ENCODE assay signal across 36 mouse cellular contexts in the genomic region with DNA sequence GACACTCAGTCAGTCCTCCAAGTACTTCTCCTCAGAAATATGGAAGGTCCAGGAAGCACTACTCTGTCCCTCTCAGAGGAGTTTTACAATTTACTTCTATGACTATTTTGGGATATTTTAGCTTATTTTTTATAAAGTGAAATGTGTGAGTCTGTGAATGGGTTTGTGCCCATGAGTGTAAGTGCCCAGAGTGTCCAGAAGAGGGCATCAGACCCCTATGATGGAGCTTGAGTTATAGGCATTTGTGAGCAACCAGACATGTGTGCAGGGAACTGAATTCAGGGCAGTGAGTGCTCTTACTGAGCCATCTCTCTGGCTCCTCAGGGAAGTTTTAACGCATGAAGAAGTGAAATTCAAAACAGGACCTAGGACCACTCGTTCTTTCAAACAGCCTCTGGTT. TPM values are rescaled to one million over a fixed set of nuclear protein-coding genes. Genes with fewer than 3 reads are reported as not detected.
A peak's percentile ranks its signal among the peaks of the same experiment; 100 is the strongest.
DNase-seq lines count a peak whose midpoint lies in the region; ATAC-seq and TF ChIP-seq lines count a peak whose summit lies in the region.
"Had no signal": no experiment of that assay in that cellular context is flagged by ENCODE, and none has a peak within 500 bp of the region (broad histone marks: within the 10 kb centered on the region; RNA-seq: fewer than 3 reads in every experiment).

No protein-coding gene starts in this region.

- no peaks in the 10 kb centered on the region for H3K4me1 ChIP-seq in liver, postnatal 0 days (ENCODE audit: insufficient read depth)
- no peaks in the 10 kb centered on the region for H3K4me1 ChIP-seq in liver, embryonic 11.5 days (replicated peaks; ENCODE audit: control insufficient read depth, insufficient read depth, low read length)
- H3K4me1 ChIP-seq in CH12.LX (ENCODE audit: control insufficient read depth in 1 of 2, insufficient read depth in 2 of 2): peaks cover 3 to 4% of the 10 kb centered on the region in 2 experiments; a peak in 3 of 4 replicates
- H3K4me1 ChIP-seq in ES-E14 (ENCODE audit: control insufficient read depth in 2 of 2, insufficient read depth in 2 of 2, low read length in 2 of 2, poor library complexity in 1 of 2): no peaks in the 10 kb centered on the region
- H3K4me1 ChIP-seq in hindbrain, embryonic 11.5 days (replicated peaks; ENCODE audit: control insufficient read depth, insufficient read depth, low read length): no peaks in the 10 kb centered on the region
- H3K4me1 ChIP-seq in forebrain, embryonic 10.5 days: no peaks in the 10 kb centered on the region
- H3K4me1 ChIP-seq: heart, embryonic 13.5 days; hindbrain, embryonic 15.5 days; limb, embryonic 12.5 days; liver, embryonic 12.5 days; midbrain, embryonic 10.5 days; neural tube, embryonic 13.5 days had no signal

- no peaks in the 10 kb centered on the region for H3K9me3 ChIP-seq in liver, postnatal 0 days (ENCODE audit: low read length)
- H3K9me3 ChIP-seq in liver, embryonic 11.5 days (ENCODE audit: control insufficient read depth, low read length): no peaks in the 10 kb centered on the region
- peaks cover 3% of the 10 kb centered on the region for H3K9me3 ChIP-seq in CH12.LX (replicated peaks; ENCODE audit: low read length)
- no peaks in the 10 kb centered on the region for H3K9me3 ChIP-seq in ES-E14 (ENCODE audit: control insufficient read depth, insufficient read depth, low read depth, low read length)
- no peaks in the 10 kb centered on the region for H3K9me3 ChIP-seq in hindbrain, embryonic 11.5 days (ENCODE audit: control insufficient read depth, low read length)
- no peaks in the 10 kb centered on the region for H3K9me3 ChIP-seq in forebrain, embryonic 10.5 days
- H3K9me3 ChIP-seq: embryonic facial prominence, embryonic 13.5 days; G1E; hindbrain, embryonic 15.5 days; limb, embryonic 12.5 days; liver, embryonic 12.5 days; midbrain, embryonic 10.5 days; neural tube, embryonic 13.5 days had no signal

- DNase-seq in liver, postnatal 0 days: no peak
- no peak for DNase-seq in liver, embryonic 11.5 days (ENCODE audit: low spot score)
- DNase-seq in CH12.LX (ENCODE audit: extremely low read depth) (peak; percentile 15), ES-E14 (ENCODE audit: low read depth, low spot score) (no peak)
- DNase-seq in brain, embryonic 14.5 days (ENCODE audit: low read depth): no peak
- DNase-seq in neural tube, embryonic 10.5 days (ENCODE audit: extremely low spot score, low spot score): no peak
- DNase-seq in hindbrain, embryonic 11.5 days (ENCODE audit: low spot score): no peak
- DNase-seq in forebrain, embryonic 10.5 days (ENCODE audit: extremely low spot score, low spot score): no peak
- DNase-seq: adrenal gland, adult 8-10 months; cerebellum, adult 9-10 months; gastrocnemius, adult 2 months; gastrocnemius, postnatal 36 days; heart, adult 18-20 months; heart, postnatal 10 days; kidney, adult 8-10 months; kidney, postnatal 10 days; lung, adult 2 months; right cerebral cortex, postnatal 4 days had no signal

- no peak overlapping the region for H3K4me3 ChIP-seq in liver, postnatal 0 days (ENCODE audit: low read depth, low read length)
- H3K4me3 ChIP-seq in liver, embryonic 11.5 days (ENCODE audit: low read depth, low read length): no peak overlapping the region
- H3K4me3 ChIP-seq in CH12.LX (replicated peaks in 1 of 3; ENCODE audit: low read depth in 2 of 3, low read length in 2 of 3, poor library complexity in 1 of 3) (no peak overlapping the region), ES-E14 (ENCODE audit: insufficient read depth in 1 of 2, low read depth in 1 of 2, low read length in 2 of 2, poor library complexity in 1 of 2, severe bottlenecking in 1 of 2) (no peak overlapping the region)
- no peak overlapping the region for H3K4me3 ChIP-seq in hindbrain, embryonic 11.5 days (ENCODE audit: low read depth, low read length)
- no peak overlapping the region for H3K4me3 ChIP-seq in forebrain, embryonic 10.5 days
- H3K4me3 ChIP-seq: embryonic facial prominence, embryonic 13.5 days; gastrocnemius, adult 2 months; heart, embryonic 13.5 days; hindbrain, embryonic 15.5 days; left cerebral cortex, adult 2 months; limb, embryonic 12.5 days; liver, embryonic 12.5 days; midbrain, embryonic 10.5 days; myocyte; neural tube, embryonic 13.5 days had no signal

- TF ChIP-seq POLR2A in CH12.LX (IDR thresholded peaks at IDR 0.05; ENCODE audit: low read depth, low read length): no peak
- TF ChIP-seq POLR2A in brain, embryonic 14.5 days (IDR thresholded peaks at IDR 0.05; ENCODE audit: borderline replicate concordance, extremely low read depth, insufficient read depth, insufficient read length, poor library complexity, severe bottlenecking): no peak

- peak; percentile 24; the same call in 1 of the 2 replicates for TF ChIP-seq CTCF in liver, postnatal 0 days (IDR thresholded peaks at IDR 0.05; ENCODE audit: low read depth)
- peak; percentile 20 to 57; a peak in 3 of 4 replicates for TF ChIP-seq CTCF in CH12.LX (conservative IDR thresholded peaks at IDR 0.05 in 1 of 2, IDR thresholded peaks at IDR 0.05 in 1 of 2; ENCODE audit: low read depth in 2 of 2, low read length in 2 of 2)
- peak; percentile 13; the same call in 1 of the 2 replicates for TF ChIP-seq CTCF in brain, embryonic 14.5 days (IDR thresholded peaks at IDR 0.05; ENCODE audit: borderline replicate concordance, extremely low read depth, insufficient read depth, insufficient read length)

- H3K27me3 ChIP-seq in liver, postnatal 0 days (ENCODE audit: insufficient read depth, low read length): no peaks in the 10 kb centered on the region
- H3K27me3 ChIP-seq in liver, embryonic 11.5 days (replicated peaks; ENCODE audit: control insufficient read depth, insufficient read depth, low read length): no peaks in the 10 kb centered on the region
- no peaks in the 10 kb centered on the region for H3K27me3 ChIP-seq in CH12.LX (replicated peaks)
- H3K27me3 ChIP-seq in hindbrain, embryonic 11.5 days (ENCODE audit: control insufficient read depth, insufficient read depth, low read length): no peaks in the 10 kb centered on the region
- no peaks in the 10 kb centered on the region for H3K27me3 ChIP-seq in forebrain, embryonic 10.5 days (ENCODE audit: poor library complexity, severe bottlenecking)
- H3K27me3 ChIP-seq: embryonic facial prominence, embryonic 13.5 days; heart, embryonic 13.5 days; hindbrain, embryonic 15.5 days; limb, embryonic 12.5 days; liver, embryonic 12.5 days; neural tube, embryonic 13.5 days had no signal

- H3K27ac ChIP-seq in liver, postnatal 0 days (ENCODE audit: low read depth): no peak overlapping the region
- H3K27ac ChIP-seq in liver, embryonic 11.5 days (ENCODE audit: low read depth, low read length): no peak overlapping the region
- H3K27ac ChIP-seq in CH12.LX (ENCODE audit: insufficient read depth, low read depth) (no peak overlapping the region), ES-E14 (ENCODE audit: insufficient read depth, low read depth, low read length, poor library complexity, severe bottlenecking) (no peak overlapping the region)
- H3K27ac ChIP-seq in hindbrain, embryonic 11.5 days (ENCODE audit: low read depth, low read length): no peak overlapping the region
- H3K27ac ChIP-seq in forebrain, embryonic 10.5 days: no peak overlapping the region
- H3K27ac ChIP-seq: embryonic facial prominence, embryonic 13.5 days; gastrocnemius, adult 2 months; heart, embryonic 13.5 days; hindbrain, embryonic 15.5 days; left cerebral cortex, adult 2 months; limb, embryonic 12.5 days; liver, embryonic 12.5 days; midbrain, embryonic 10.5 days; neural tube, embryonic 13.5 days had no signal

- in situ Hi-C loops in CH12.LX (cut with MboI; ENCODE audit: low pct_ligation_motif_present, low pct_unique_long_range_greater_than_20kb, low sequenced_read_pairs) (no loop called here), ES-E14 (cut with MboI; ENCODE audit: low sequenced_read_pairs in 2 of 2, unreplicated experiment in 2 of 2) (no loop called here)

- WGBS in liver, postnatal 0 days (ENCODE audit: insufficient replicate concordance): 75% methylated on average over 2 of the region's 2 CpGs
- whole genome bisulfite sequencing in liver, embryonic 11.5 days: 85% methylated on average over 2 of the region's 2 CpGs
- 95% methylated on average over 2 of the region's 2 CpGs for WGBS in hindbrain, embryonic 11.5 days
- WGBS in forebrain, embryonic 10.5 days: 90% methylated on average over 2 of the region's 2 CpGs

- peak; percentile 54 for TF ChIP-seq RAD21 in CH12.LX (IDR thresholded peaks at IDR 0.05; ENCODE audit: low read depth, low read length)

- no peak overlapping the region for H3K9ac ChIP-seq in liver, postnatal 0 days (replicated peaks)
- H3K9ac ChIP-seq in liver, embryonic 11.5 days (ENCODE audit: low read depth, low read length): no peak overlapping the region
- H3K9ac ChIP-seq in CH12.LX (ENCODE audit: insufficient read depth, low read depth) (no peak overlapping the region), ES-E14 (ENCODE audit: insufficient read depth, low read depth, low read length, poor library complexity, severe bottlenecking) (no peak overlapping the region)
- no peak overlapping the region for H3K9ac ChIP-seq in hindbrain, embryonic 11.5 days (ENCODE audit: low read depth, low read length)
- H3K9ac ChIP-seq: embryonic facial prominence, embryonic 13.5 days; heart, embryonic 13.5 days; hindbrain, embryonic 15.5 days; limb, embryonic 12.5 days; liver, embryonic 12.5 days; neural tube, embryonic 13.5 days had no signal

- no peaks in the 10 kb centered on the region for H3K79me2 ChIP-seq in CH12.LX (replicated peaks; ENCODE audit: control insufficient read depth, extremely low read depth, insufficient read depth, poor library complexity, severe bottlenecking)

- ATAC-seq in liver, postnatal 0 days: no peak
- no peak for ATAC-seq in liver, embryonic 11.5 days (replicated peaks; ENCODE audit: low FRiP score)
- no peak for ATAC-seq in hindbrain, embryonic 11.5 days (ENCODE audit: low FRiP score)
- ATAC-seq: activated CD4-positive, CD25-positive, alpha-beta regulatory T cell, adult 4 months; forebrain, embryonic 16.5 days; liver, embryonic 12.5 days; midbrain, embryonic 16.5 days had no signal

- TF ChIP-seq EP300 in liver, postnatal 0 days (IDR thresholded peaks at IDR 0.05; ENCODE audit: low read depth): no peak
- no peak for TF ChIP-seq EP300 in CH12.LX (IDR thresholded peaks at IDR 0.05; ENCODE audit: low read length)

- dilution Hi-C loops in CH12.LX (cut with MboI; ENCODE audit: extremely low pct_ligation_motif_present, extremely low pct_unique_long_range_greater_than_20kb, low sequenced_read_pairs): no loop called here

- no peaks in the 10 kb centered on the region for H3K36me3 ChIP-seq in liver, postnatal 0 days (replicated peaks; ENCODE audit: insufficient read depth, low read length)
- no peaks in the 10 kb centered on the region for H3K36me3 ChIP-seq in liver, embryonic 11.5 days (ENCODE audit: control insufficient read depth, insufficient read depth, low read length)
- H3K36me3 ChIP-seq in CH12.LX (replicated peaks in 1 of 2; ENCODE audit: control insufficient read depth in 1 of 2, insufficient read depth in 1 of 2, low read length in 1 of 2) (no peaks in the 10 kb centered on the region), ES-E14 (ENCODE audit: control insufficient read depth, insufficient read depth, low read length, poor library complexity, severe bottlenecking) (no peaks in the 10 kb centered on the region)
- H3K36me3 ChIP-seq in hindbrain, embryonic 11.5 days (ENCODE audit: control insufficient read depth, insufficient read depth, low read length): no peaks in the 10 kb centered on the region
- no peaks in the 10 kb centered on the region for H3K36me3 ChIP-seq in forebrain, embryonic 10.5 days (replicated peaks)
- H3K36me3 ChIP-seq: embryonic facial prominence, embryonic 13.5 days; G1E; heart, embryonic 13.5 days; hindbrain, embryonic 15.5 days; limb, embryonic 12.5 days; liver, embryonic 12.5 days; midbrain, embryonic 10.5 days; neural tube, embryonic 13.5 days had no signal

- H3K4me2 ChIP-seq in liver, postnatal 0 days (ENCODE audit: low read depth, low read length): no peak overlapping the region
- no peak overlapping the region for H3K4me2 ChIP-seq in liver, embryonic 11.5 days
- no peak overlapping the region for H3K4me2 ChIP-seq in CH12.LX (ENCODE audit: insufficient read depth, low read depth, poor library complexity, severe bottlenecking)
- H3K4me2 ChIP-seq in hindbrain, embryonic 11.5 days (replicated peaks; ENCODE audit: low read depth, low read length): no peak overlapping the region
- H3K4me2 ChIP-seq: embryonic facial prominence, embryonic 13.5 days; heart, embryonic 13.5 days; hindbrain, embryonic 15.5 days; limb, embryonic 12.5 days; liver, embryonic 12.5 days; neural tube, embryonic 13.5 days had no signal

RNA-seq across cellular contexts. Expression of a gene that starts 41.2 kb away (rescaled TPM):
- 5.0 and 6.7 TPM in 2 replicates for polyA plus RNA-seq in liver, postnatal 0 days (2015; fragmentation: Nextera tagmentation; extraction: Ambion mirVana)
- polyA plus RNA-seq in liver, embryonic 11.5 days (2014; fragmentation: Nextera tagmentation; extraction: Ambion mirVana): 6.0 and 6.8 TPM in 2 replicates
- total RNA-seq in CH12.LX (2012; rRNA removed): 7.0 TPM in 2 replicates
- 1.5 TPM in 2 replicates for total RNA-seq in CH12.LX (2014; rRNA removed)
- polyA plus RNA-seq in CH12.LX (2012; ENCODE audit: insufficient read length, low read depth): 4.0 and 5.0 TPM in 2 replicates
- total RNA-seq in ES-E14 (2012; rRNA removed): 4.0 and 5.5 TPM in 2 replicates
- polyA plus RNA-seq in brain, embryonic 14.5 days (2012; rRNA removed): 34.6 and 47.3 TPM in 2 replicates
- polyA plus RNA-seq in hindbrain, embryonic 11.5 days (2014; fragmentation: Nextera tagmentation; extraction: Ambion mirVana): 22.2 and 27.2 TPM in 2 replicates
- 9.7 and 10.1 TPM in 2 replicates for polyA plus RNA-seq in forebrain, embryonic 10.5 days (2016; fragmentation: Nextera tagmentation; extraction: Ambion mirVana)

RNA-seq across cellular contexts. Expression of a gene that starts 44.2 kb away (rescaled TPM):
- not detected in 2 replicates for polyA plus RNA-seq in liver, postnatal 0 days (2015; fragmentation: Nextera tagmentation; extraction: Ambion mirVana)
- polyA plus RNA-seq in liver, embryonic 11.5 days (2014; fragmentation: Nextera tagmentation; extraction: Ambion mirVana): not detected in 2 replicates
- total RNA-seq in CH12.LX (2012; rRNA removed) (0.04 and 0.08 TPM in 2 replicates), CH12.LX (2014; rRNA removed) (0.22 and 0.30 TPM in 2 replicates), ES-E14 (2012; rRNA removed) (4.5 and 10.9 TPM in 2 replicates)
- 0.31 and 0.36 TPM in 2 replicates for polyA plus RNA-seq in CH12.LX (2012; ENCODE audit: insufficient read length, low read depth)
- polyA plus RNA-seq in brain, embryonic 14.5 days (2012; rRNA removed): 0.09 and 0.15 TPM in 2 replicates
- not detected in 2 replicates for polyA plus RNA-seq in hindbrain, embryonic 11.5 days (2014; fragmentation: Nextera tagmentation; extraction: Ambion mirVana)
- polyA plus RNA-seq in forebrain, embryonic 10.5 days (2016; fragmentation: Nextera tagmentation; extraction: Ambion mirVana): 0.04 TPM in 1 of 2 replicates, not detected in the other
- total RNA-seq: common myeloid progenitor, adult 5-6 weeks; hematopoietic stem cell, adult 5-6 weeks; left cerebral cortex, postnatal 25 days; megakaryocyte progenitor cell, adult 5-6 weeks had no signal
- polyA plus RNA-seq: activated CD4-positive, CD25-positive, alpha-beta regulatory T cell, adult 4 months; forebrain, embryonic 11.5 days; G1E; heart, embryonic 13.5 days; hindbrain, embryonic 15.5 days; limb, embryonic 12.5 days; liver, embryonic 12.5 days; midbrain, embryonic 10.5 days; myocyte; neural tube, embryonic 13.5 days had no signal
